In the genomic region with DNA sequence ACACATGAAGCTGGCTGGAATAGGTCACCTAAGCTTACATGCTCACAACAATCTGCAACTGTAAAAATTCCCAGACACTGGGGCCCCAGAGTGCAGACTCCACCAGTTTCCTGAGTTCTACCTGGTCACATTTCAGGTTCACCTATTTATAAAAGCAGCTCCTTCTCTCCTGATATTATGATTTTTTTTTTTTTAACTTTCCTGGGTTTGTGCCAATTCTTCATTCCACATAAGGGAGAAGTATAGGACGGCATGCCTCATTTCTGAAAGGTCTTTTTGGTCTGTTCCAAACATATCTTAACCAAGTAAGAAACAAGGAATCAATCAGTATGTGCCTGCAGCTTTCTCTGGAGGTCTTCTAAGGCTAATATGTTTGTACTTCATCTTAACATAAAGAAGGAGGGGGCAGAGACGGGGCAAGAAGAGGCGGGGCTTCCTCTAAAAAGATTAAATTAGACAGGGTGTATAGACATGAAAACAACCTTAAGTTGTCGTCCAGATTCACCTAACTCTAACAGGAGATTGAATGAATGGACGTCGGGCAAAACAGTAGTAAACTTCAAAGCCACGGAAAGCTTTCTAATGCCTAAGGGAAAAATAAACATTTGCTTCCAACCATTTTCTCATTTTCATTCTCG, we compare ENCODE assay signal across 9 mouse cellular contexts. TPM values are rescaled to one million over a fixed set of nuclear protein-coding genes. Genes with fewer than 3 reads are reported as not detected.
A peak's percentile ranks its signal among the peaks of the same experiment; 100 is the strongest.
DNase-seq lines count a peak whose midpoint lies in the region; ATAC-seq and TF ChIP-seq lines count a peak whose summit lies in the region.
"Had no signal": no experiment of that assay in that cellular context is flagged by ENCODE, and none has a peak within 500 bp of the region (broad histone marks: within the 10 kb centered on the region; RNA-seq: fewer than 3 reads in every experiment).

No protein-coding gene starts in this region.

- H3K9ac ChIP-seq in heart, postnatal 0 days (replicated peaks; ENCODE audit: low read depth, low read length), result no peak overlapping the region; the same call in 1 of the 2 replicates
- H3K9ac ChIP-seq in forebrain, embryonic 16.5 days (replicated peaks; ENCODE audit: low read depth, low read length), result no peak overlapping the region
- no peak overlapping the region for H3K9ac ChIP-seq in midbrain, embryonic 11.5 days (ENCODE audit: low read length)

- no peak for TF ChIP-seq POLR2A in bone marrow, adult 2 months (IDR thresholded peaks at IDR 0.05; ENCODE audit: borderline replicate concordance, control insufficient read depth, low read depth, low read length)

- peaks cover 14% of the 10 kb centered on the region for H3K4me1 ChIP-seq in heart, postnatal 0 days (ENCODE audit: control insufficient read depth, insufficient read depth)
- H3K4me1 ChIP-seq in bone marrow, adult 2 months (ENCODE audit: control insufficient read depth, insufficient read depth, low read length), result no peaks in the 10 kb centered on the region
- peaks cover 17% of the 10 kb centered on the region for H3K4me1 ChIP-seq in forebrain, embryonic 16.5 days (replicated peaks; ENCODE audit: control insufficient read depth, insufficient read depth, low read length)
- H3K4me1 ChIP-seq in midbrain, embryonic 11.5 days (ENCODE audit: control insufficient read depth, insufficient read depth, low read length), result 0 out of 2 replicates have a peak, but pooled peaks cover 2% of the 10 kb centered on the region

- DNase-seq in heart, postnatal 0 days (ENCODE audit: low spot score), result peak; percentile 8
- no peak for DNase-seq in heart, adult 8-10 months (ENCODE audit: low spot score)
- DNase-seq in midbrain, embryonic 11.5 days (ENCODE audit: low spot score, missing footprints), result no peak
- DNase-seq in cerebellum, adult 9-11 months, result no peak
- DNase-seq in layer of hippocampus, postnatal 10 days (ENCODE audit: low spot score in 2 of 2), result no peak
- DNase-seq in spleen, adult 18-20 months, result no peak

- 8% methylated on average over 8 of the region's 8 CpGs for WGBS in heart, postnatal 0 days
- 3% methylated on average over 8 of the region's 8 CpGs for WGBS in bone marrow, adult 2 months
- 37% methylated on average over 8 of the region's 8 CpGs for WGBS in forebrain, embryonic 16.5 days
- 38% methylated on average over 8 of the region's 8 CpGs for WGBS in midbrain, embryonic 11.5 days

- no peaks in the 10 kb centered on the region for H3K36me3 ChIP-seq in heart, postnatal 0 days (replicated peaks; ENCODE audit: control insufficient read depth, insufficient read depth, low read length)
- no peaks in the 10 kb centered on the region for H3K36me3 ChIP-seq in forebrain, embryonic 16.5 days (ENCODE audit: control insufficient read depth, insufficient read depth)
- H3K36me3 ChIP-seq in midbrain, embryonic 11.5 days (ENCODE audit: control insufficient read depth, insufficient read depth, low read length), result no peaks in the 10 kb centered on the region

- no peaks in the 10 kb centered on the region for H3K9me3 ChIP-seq in heart, postnatal 0 days (replicated peaks; ENCODE audit: control insufficient read depth, low read length)
- H3K9me3 ChIP-seq in forebrain, embryonic 16.5 days (ENCODE audit: control insufficient read depth, low read length), result no peaks in the 10 kb centered on the region
- no peaks in the 10 kb centered on the region for H3K9me3 ChIP-seq in midbrain, embryonic 11.5 days (ENCODE audit: control insufficient read depth, low read length)

- TF ChIP-seq EP300 in heart, postnatal 0 days (IDR thresholded peaks at IDR 0.05; ENCODE audit: low read depth), result no peak

- peak overlapping the region; percentile 97 for H3K4me2 ChIP-seq in heart, postnatal 0 days (ENCODE audit: low read depth, low read length)
- peak overlapping the region; percentile 96 for H3K4me2 ChIP-seq in forebrain, embryonic 16.5 days (ENCODE audit: low read length)
- H3K4me2 ChIP-seq in midbrain, embryonic 11.5 days, result peak overlapping the region; percentile 96

- peak overlapping the region; percentile 80; the same call in 1 of the 2 replicates for H3K27ac ChIP-seq in heart, postnatal 0 days (ENCODE audit: low read depth)
- peak overlapping the region; percentile 65; the same call in 1 of the 2 replicates for H3K27ac ChIP-seq in bone marrow, adult 2 months (ENCODE audit: control insufficient read depth, insufficient read depth, low read depth, low read length, poor library complexity)
- H3K27ac ChIP-seq in forebrain, embryonic 16.5 days (ENCODE audit: low read length), result no peak overlapping the region
- H3K27ac ChIP-seq in midbrain, embryonic 11.5 days (ENCODE audit: low read depth, low read length), result no peak overlapping the region

- H3K4me3 ChIP-seq in heart, postnatal 0 days (ENCODE audit: low read depth, low read length), result peak overlapping the region; percentile 83
- H3K4me3 ChIP-seq in bone marrow, adult 2 months (replicated peaks; ENCODE audit: control insufficient read depth, low read depth, low read length), result no peak overlapping the region
- H3K4me3 ChIP-seq in forebrain, embryonic 16.5 days (replicated peaks; ENCODE audit: low read length), result peak overlapping the region; percentile 76
- H3K4me3 ChIP-seq in midbrain, embryonic 11.5 days (ENCODE audit: low read depth, low read length), result no peak overlapping the region

- TF ChIP-seq CTCF in heart, postnatal 0 days (IDR thresholded peaks at IDR 0.05; ENCODE audit: low read depth), result no peak
- no peak for TF ChIP-seq CTCF in bone marrow, adult 2 months (IDR thresholded peaks at IDR 0.05; ENCODE audit: control insufficient read depth, insufficient read depth, low read length)

- no peaks in the 10 kb centered on the region for H3K27me3 ChIP-seq in heart, postnatal 0 days (ENCODE audit: control insufficient read depth, insufficient read depth, low read length)
- no peaks in the 10 kb centered on the region for H3K27me3 ChIP-seq in forebrain, embryonic 16.5 days (replicated peaks; ENCODE audit: control insufficient read depth, insufficient read depth, low read length)
- H3K27me3 ChIP-seq in midbrain, embryonic 11.5 days (ENCODE audit: control insufficient read depth, insufficient read depth, low read length), result peaks cover 14% of the 10 kb centered on the region; the same call in 1 of the 2 replicates

- no peak for ATAC-seq in heart, postnatal 0 days (ENCODE audit: insufficient read depth, low read depth)
- no peak for ATAC-seq in forebrain, embryonic 16.5 days
- ATAC-seq in midbrain, embryonic 11.5 days (ENCODE audit: low FRiP score), result no peak

RNA-seq across cellular contexts. Expression of a gene that starts 2.0 kb away (rescaled TPM):
- total RNA-seq in heart, postnatal 0 days (2014; rRNA removed; ENCODE audit: low replicate concordance), result 1.7 and 4.3 TPM in 2 replicates
- 1.1 and 1.4 TPM in 2 replicates for polyA plus RNA-seq in heart, postnatal 0 days (2015; fragmentation: Nextera tagmentation; extraction: Ambion mirVana)
- 1 to 10 TPM in 2 of 4 experiments, under 1 TPM in 2; 0.78 to 3.6 (median 1.9) TPM for total RNA-seq in heart, adult 8-10 months (2022)
- 0.14 and 5.0 TPM in 2 replicates for polyA plus RNA-seq in bone marrow, adult 2 months (2011; ENCODE audit: insufficient read depth, insufficient read length, low replicate concordance, missing spikeins)
- polyA plus RNA-seq in forebrain, embryonic 16.5 days (2015; fragmentation: Nextera tagmentation; extraction: Ambion mirVana), result 3.3 and 3.8 TPM in 2 replicates
- polyA plus RNA-seq in midbrain, embryonic 11.5 days (2014; fragmentation: Nextera tagmentation; extraction: Ambion mirVana), result 0.30 and 0.66 TPM in 2 replicates
- total RNA-seq in layer of hippocampus, postnatal 10 days (2021), result 10 to 100 TPM; 61.8 to 65.3 TPM
- total RNA-seq: MEL had no signal

Comparison
In these comparisons a context has a peak if more than half of its experiments do, and no peak if none do; other contexts are left out.
1. H3K27ac ChIP-seq: peak in heart, postnatal 0 days (single experiment) and bone marrow, adult 2 months (single experiment); none in forebrain, embryonic 16.5 days (single experiment) and midbrain, embryonic 11.5 days (single experiment).
2. H3K4me3 ChIP-seq: peak in heart, postnatal 0 days (single experiment) and forebrain, embryonic 16.5 days (single experiment); none in bone marrow, adult 2 months (single experiment) and midbrain, embryonic 11.5 days (single experiment).
3. Peak in every context shown above with its lines, with median percentiles within 50 percentile points of each other: H3K4me2 ChIP-seq.